Mouse (Mus musculus) olfactory bulb, adult 2 months (tissue): ENCODE measurements at regions not wholly inside any gene's neighbourhood (a gene's known extent, or its start where the extent isn't known, plus 50 kb on each side); places are given as distances from the start of the nearest gene placed in this dataset.

Experiments
- CTCF ChIP-seq: fragments of 200-500 bp; IDR thresholded peaks from 2 replicates; pipeline ENCODE4 v1.5.1; 2012; ENCODE audit warnings: low read depth, mild to moderate bottlenecking, low read length, moderate library complexity; ENCODE audit not compliant: insufficient read depth
- POLR2A ChIP-seq: fragments of 200-500 bp; IDR thresholded peaks from 2 replicates; pipeline ENCODE4 v1.6.1; 2012; ENCODE audit warnings: mild to moderate bottlenecking, low read depth, low read length, moderate library complexity; ENCODE audit not compliant: insufficient read depth

DNA sequence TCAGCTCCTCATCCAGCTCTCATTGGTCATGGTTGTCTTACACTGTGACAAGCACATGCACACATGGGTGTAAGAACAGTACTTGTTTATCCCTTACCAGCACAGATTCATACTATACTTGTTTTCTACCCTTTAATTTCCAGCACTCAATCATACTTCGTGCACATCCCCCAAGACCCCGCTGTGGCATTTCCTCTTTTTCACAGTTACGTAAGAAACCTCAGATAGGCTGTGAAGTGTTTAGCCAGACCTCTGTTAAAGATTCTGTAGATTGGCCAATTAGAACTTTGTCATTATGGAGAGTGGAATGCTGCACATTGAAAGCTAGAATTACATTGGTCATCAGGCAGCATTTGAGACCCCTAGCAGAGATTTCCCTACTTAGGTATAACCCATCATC, 305.9 kb upstream of the Kdm8 start:
- TF ChIP-seq POLR2A (no peak), CTCF (no peak)
